Mouse (Mus musculus) brain, embryonic 14.5 days (tissue): ENCODE results near the gene Dok1.

Source experiments
- CTCF ChIP-seq: fragments of 200-500 bp; IDR thresholded peaks from 2 replicates; pipeline ENCODE4 v1.5.1; 2012; ENCODE audit warnings: inconsistent platforms, mild to moderate bottlenecking, moderate library complexity, borderline replicate concordance; ENCODE audit not compliant: insufficient read depth, insufficient read length; ENCODE audit errors: extremely low read depth
- POLR2A ChIP-seq: fragments of 200-500 bp; IDR thresholded peaks from 2 replicates; pipeline ENCODE4 v1.6.1; 2012; ENCODE audit warnings: mild to moderate bottlenecking, inconsistent platforms, borderline replicate concordance; ENCODE audit not compliant: poor library complexity, insufficient read depth, insufficient read length, severe bottlenecking; ENCODE audit errors: extremely low read depth

DNA sequence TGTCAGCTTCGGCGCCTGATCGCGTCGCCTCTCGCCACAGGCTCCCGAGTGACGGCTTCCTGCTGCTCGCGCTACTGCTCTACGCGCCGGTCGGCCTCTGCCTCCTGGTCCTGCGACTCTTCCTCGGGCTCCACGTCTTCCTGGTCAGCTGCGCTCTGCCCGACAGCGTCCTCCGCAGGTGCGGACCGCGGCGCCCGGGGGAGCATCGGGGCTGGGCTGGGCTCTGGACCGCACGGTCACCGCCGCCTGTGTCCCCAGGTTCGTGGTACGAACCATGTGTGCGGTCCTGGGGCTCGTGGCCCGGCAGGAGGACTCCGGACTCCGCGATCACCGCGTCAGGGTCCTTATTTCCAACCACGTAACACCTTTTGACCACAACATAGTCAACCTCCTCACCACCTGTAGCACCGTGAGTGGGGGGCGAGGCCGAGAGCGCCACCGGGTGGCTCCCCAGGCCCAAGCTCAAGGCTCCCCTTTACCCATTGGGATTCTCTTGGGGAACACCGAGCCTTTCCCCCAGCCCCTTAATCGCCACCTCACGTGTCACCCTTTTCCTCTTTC, 21.7 kb upstream of the Dok1 start, which contains the start of gene Htra2:
- peak; percentile 30; the same call in 1 of the 2 replicates for TF ChIP-seq CTCF
- no peak for TF ChIP-seq POLR2A
